Mouse (Mus musculus): ENCODE measurements around the gene Neil1.
A peak's percentile ranks its signal among the peaks of the same experiment; 100 is the strongest.

The Neil1 gene

DNA sequence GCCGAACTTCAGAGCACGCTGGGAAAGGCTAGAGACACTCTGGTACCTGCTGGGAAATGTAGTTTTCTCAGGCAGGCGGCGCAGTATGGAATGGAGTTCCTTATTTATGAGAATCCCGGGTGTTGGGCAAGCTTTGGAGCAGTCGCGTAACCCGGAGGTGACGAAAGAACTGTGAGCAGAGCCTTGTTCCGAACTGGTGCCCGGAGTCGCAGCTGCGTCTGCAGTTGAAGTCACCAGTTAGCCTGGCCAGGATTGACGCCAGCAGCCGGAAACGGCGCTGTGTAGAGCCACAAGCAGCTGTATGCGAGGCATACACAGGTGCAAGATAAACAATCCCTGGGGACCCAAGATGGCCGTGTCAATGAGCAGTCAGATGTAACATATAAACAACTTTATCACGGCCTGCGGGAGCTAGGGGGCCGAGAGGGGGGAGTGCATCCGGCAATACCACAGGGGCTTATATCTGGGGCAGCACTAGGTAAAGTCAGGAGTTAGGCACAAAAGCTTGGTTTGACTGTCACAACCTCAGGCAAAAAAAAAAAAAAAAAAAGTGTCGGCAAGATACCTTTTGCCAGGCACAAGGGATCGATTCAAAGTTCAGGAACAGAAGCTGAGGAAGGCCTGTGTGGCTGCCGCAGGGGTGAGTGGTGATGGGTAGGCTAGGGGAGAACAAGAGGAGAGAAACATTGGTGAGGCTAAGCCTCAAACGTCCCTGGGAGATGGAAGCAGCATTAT lies at the start of gene Neil1:
Gene Neil1, minus strand, starts transcription at position 162 of the 735 bp plus-strand sequence.
- DNase-seq, result peak; percentile 89

- DNase-seq, result no peak
Observed at GRCm38 (mm10) chr9:57197414-57197813, 49.3 kb upstream of the Neil1 start.

GRCm38 (mm10) chr9:57196708-57197107 lies 48.6 kb upstream of the Neil1 start:
- no peak for DNase-seq

DNA sequence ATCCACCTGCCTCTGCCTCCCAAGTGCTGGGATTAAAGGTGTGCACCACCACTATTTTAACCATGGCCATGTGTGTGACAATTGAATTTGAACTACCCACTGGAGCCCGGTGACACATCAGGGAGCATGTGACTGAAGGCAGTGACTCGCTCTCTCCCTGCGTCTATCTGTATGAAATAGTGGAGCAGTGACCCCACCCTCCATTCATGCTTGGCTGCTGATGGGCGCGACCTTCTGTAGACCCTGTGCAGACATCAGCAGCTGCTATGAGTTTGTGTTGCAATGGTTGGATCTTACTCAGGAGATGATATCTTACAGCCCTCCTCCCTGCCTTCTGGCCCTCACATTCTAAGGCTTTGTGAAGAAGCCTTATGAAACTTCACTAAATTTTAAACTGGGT lies 20.3 kb upstream of the Neil1 start:
- DNase-seq, result no peak

- DNase-seq, result no peak
Observed at GRCm38 (mm10) chr9:57166173-57166572, 18.1 kb upstream of the Neil1 start.

DNA sequence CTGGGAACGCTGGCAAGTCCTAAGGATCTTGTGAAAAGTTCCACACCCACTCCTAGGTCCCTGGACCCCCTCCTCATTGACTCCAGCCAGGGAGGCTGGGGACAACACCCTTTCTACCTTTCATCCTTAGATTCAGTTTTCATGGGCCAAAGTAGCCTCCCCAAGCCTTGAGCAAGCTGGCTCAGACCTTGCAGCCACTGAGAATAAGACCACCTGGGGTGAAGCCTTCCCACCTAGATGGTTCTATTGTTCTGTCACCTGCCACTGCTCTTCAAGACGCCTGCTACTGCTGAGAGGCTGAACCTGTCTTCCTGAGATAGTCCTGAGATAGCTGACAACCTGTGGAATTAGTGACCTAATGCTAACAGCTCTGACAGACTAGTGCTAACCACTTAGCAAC lies 15.0 kb upstream of the Neil1 start:
- DNase-seq, result no peak

- no peak for DNase-seq
Observed at GRCm38 (mm10) chr9:57162496-57162895, 14.4 kb upstream of the Neil1 start.

GRCm38 (mm10) chr9:57158506-57158905 lies 10.4 kb upstream of the Neil1 start:
- DNase-seq, result no peak

DNA sequence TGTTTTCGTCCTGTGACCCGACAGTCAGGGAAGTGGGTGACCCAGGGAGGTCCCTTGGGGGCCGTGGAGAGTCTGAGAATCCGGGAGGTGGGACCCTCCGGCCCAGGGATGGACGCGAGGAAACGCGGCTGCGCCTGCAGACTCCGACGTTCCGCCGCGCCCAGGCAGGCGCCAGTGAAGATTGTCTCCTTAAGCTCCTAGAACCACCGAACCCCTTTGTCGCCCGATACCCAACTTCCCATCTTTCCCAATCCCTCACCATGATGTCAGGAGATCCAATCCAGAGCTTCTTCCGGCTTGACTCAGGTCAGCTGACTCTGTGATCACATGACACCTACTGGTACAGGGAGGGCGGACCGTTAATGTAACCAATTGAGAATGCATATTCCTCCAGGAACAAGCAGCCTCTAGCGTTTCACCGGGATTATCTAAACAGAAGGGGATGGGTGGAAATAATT lies 9.9 kb upstream of the Neil1 start, which contains the start of gene Commd4:
Gene Commd4, minus strand, starts transcription at position 319 of the 458 bp plus-strand sequence.
- peak; percentile 85 for DNase-seq

- DNase-seq, result no peak
Observed at GRCm38 (mm10) chr9:57157499-57157898, 9.4 kb upstream of the Neil1 start.

DNA sequence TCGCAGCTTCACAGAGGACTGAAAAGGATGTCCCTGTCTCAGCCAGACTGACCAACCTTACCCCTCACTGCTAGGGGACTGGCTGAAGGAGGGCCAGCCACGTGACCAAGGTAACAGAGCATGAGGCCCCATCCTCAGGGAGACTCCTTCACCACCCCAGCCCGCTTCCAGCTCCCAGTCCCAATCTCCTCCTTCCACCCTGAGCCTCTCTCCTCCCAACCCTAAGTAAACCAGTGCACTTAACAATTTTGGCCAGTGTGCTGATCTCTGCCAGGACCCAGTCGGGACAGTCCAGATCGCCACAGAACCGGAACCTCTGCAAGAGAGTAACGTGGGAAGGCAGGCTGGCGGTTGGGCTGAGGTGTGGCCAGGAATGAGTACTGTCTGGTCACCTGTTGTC lies 8.7 kb upstream of the Neil1 start:
- DNase-seq, result no peak

GRCm38 (mm10) chr9:57156383-57156782 lies 8.3 kb upstream of the Neil1 start:
- no peak for DNase-seq

GRCm38 (mm10) chr9:57152331-57152730 lies 4.2 kb upstream of the Neil1 start:
- no peak for DNase-seq

GRCm38 (mm10) chr9:57150192-57150591 lies 2.1 kb upstream of the Neil1 start:
- no peak for DNase-seq

GRCm38 (mm10) chr9:57149021-57149420 lies 916 bp upstream of the Neil1 start:
- no peak for DNase-seq

DNA sequence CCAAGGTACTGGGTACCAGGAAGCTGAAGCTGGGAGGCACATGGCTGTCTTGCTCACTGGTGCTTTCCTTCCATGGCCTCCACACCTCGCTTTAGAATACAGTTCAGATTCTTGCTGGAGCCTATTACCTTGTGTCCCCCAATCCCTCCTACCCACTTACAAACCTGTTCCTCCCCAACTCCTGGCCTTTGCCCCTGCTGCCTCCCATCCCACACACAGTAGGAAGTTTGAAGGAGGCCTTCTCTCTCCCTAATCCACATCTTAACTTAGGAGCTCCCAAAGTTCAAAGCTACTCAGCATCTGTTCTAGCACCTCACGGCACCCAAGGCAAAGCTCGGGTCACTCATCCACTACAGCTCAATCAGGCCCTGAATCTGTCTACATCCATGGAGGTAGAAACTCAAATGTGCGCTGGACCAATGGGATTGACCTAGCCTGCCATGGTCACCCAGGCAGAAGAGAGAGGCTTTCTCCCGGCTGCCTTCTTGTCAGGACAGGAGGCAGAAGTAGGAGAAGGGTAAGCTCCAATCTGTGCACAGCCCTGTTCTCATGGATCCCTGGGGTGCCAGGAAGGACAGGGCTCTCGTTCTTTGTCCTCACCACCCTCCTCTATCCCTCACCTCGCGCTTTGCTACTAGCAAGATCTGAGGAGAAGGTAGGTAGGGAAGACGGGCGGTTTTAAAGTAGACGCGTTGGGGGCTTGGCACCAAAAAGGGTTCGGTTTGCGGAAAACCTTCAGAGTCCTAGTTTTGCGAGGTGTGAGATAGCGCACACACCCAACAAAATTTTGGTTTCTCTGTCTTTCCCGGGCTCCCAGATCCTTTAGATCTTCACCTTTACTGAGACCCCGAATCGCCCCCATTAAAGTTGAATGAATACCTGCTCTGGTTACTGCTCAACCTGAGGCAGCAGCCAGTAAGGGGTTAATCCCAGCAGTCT lies 631 bp downstream of the Neil1 start:
- DNase-seq, result no peak

- no peak for DNase-seq
Observed at GRCm38 (mm10) chr9:57146451-57147066, 1.5 kb downstream of the Neil1 start.

DNA sequence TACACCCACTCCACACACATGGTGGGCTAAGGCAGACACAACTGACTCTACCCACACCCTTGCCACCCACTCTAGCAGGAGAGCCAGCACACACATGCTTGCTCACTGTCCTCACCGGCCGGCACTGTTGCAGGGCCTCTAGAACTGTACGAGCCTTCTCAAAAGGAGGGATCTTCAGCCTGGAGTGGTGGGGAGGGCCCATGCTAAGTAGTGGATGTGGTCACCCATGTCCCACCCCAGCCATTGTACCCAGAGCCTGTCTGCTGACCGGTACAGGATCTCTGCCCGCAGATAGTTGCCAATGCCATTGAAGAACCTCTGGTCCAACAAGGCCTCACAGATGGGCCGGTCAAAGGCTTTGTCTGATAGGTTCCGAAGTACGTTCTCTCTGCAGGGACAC lies 3.3 kb downstream of the Neil1 start:
- DNase-seq, result no peak

DNA sequence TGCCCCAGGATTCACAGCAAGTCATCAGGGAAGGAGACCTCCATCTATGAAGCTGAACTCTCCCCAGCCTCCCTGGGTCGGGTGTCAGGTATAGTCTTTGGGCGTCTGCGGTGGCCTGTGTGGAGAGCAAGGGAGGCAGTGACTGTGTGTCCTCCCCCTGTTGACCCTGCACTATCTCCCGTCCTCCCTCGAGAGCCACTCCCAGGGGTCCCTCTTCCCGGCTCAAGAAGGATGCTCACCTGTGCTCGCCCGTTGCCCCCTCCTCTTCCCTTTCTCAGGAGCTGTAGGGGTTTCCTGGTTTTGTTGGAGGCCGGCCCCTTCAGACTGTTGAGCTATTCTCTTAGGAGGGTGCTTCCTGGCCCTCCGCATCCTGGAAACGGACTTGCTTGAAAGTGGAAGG lies 4.9 kb downstream of the Neil1 start:
- DNase-seq, result no peak

DNA sequence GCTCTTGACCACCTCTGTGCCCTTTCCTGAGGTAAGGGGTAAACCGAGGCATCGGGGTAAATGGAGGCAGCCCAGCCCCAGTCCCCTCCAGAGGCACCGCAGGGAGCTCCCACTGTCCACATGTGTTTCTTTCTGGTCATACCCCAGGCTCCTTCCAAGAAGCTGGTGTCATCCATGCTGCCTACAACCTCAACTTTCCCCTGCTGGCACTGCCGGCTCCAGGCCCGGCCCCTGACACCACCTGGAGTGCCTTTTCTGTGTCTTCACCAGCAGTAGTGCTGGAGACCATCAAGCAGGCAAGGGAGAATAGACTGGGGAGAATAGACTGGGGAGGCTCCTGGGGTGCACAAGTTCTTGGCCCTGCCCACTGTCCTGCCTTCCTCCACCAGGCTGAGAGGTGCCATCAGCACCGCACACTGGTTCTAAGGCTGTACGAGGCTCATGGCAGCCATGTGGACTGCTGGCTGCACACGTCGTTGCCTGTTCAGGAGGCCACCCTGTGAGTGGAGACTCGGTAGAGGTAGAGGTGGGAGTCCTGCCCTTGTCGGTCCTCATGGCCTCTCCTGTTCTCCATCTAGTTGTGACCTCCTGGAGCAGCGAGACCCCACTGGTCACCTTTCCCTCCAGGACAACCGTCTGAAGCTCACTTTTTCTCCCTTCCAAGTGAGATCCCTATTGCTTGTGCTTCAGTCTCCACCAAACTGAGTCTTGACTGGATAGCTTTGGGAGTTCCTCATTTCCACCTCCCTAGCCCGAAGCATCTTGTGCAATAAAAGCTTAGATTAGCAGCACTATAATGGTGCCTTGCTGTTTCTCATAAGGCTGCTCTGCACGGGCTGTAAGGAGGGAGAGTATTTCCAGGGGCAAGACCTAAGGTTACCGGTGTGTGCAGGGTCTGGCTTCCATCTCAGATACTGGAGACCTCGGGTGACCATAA lies 6.4 kb downstream of the Neil1 start:
- no peak for DNase-seq

DNA sequence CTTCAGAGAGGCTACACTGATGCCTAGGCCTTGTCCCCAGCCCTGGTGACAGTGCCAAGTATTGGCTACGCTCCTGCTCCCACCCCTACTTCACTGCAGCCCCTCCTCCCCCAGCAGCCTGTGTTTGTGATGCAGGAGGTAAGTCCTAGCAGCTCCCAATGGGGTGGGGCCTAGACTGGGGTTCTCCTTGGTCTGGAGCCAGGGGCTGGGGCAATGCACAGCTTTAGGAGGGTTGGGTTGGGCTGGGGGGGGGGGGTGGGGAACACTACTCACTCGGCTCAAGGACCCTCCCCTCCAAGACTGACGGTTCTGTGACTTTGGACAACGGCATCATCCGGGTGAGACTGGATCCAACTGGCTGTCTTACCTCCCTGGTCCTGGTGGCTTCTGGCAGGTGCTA lies 8.5 kb downstream of the Neil1 start:
- no peak for DNase-seq

- DNase-seq, result no peak
Observed at GRCm38 (mm10) chr9:57139110-57139509, 9.0 kb downstream of the Neil1 start.

All from right cerebral cortex, postnatal 25 days (tissue).